Mouse (Mus musculus): ENCODE results near the gene Gpsm2. TPM values are rescaled to one million over a fixed set of nuclear protein-coding genes. Genes with fewer than 3 reads are reported as not detected.
A peak's percentile ranks its signal among the peaks of the same experiment; 100 is the strongest.

Gene Gpsm2
- polyA plus RNA-seq, 2 experiments = 20.1 to 48.6 TPM

DNA sequence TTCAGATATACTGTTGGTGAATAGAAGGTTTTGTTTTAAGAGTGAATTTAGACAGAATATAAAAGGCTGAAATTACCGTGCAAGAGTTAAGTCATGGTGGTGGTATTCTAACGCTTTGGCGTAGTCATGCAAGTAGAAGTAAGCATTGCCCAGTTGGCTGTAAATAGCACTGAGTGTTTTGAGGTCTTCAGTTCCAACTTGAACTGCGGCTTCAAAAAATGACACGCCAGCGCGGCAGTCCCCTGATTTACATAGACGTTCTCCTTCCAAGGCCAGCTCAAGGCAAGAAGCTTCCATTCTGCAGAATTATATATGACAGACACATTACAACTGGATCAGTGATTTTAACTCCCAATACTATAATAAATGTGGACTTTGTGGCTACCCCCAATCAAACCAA lies 19.3 kb downstream of the Gpsm2 start:
- Histone ChIP-seq H3K4me1 (replicated peaks; ENCODE audit: control insufficient read depth in 2 of 2, insufficient read depth in 2 of 2, low read length in 1 of 2) (peaks cover 0 to 6% of the 10 kb centered on the region in 2 experiments; a peak in 1 of 4 replicates), H3K9ac (replicated peaks) (no peak overlapping the region), H3K4me2 (ENCODE audit: low read depth) (no peak overlapping the region), H3K27me3 (ENCODE audit: control insufficient read depth, insufficient read depth, low read length) (no peaks in the 10 kb centered on the region), H3K36me3 (replicated peaks; ENCODE audit: control insufficient read depth, insufficient read depth, low read depth) (peaks cover 43% of the 10 kb centered on the region), H3K9me3 (ENCODE audit: control insufficient read depth, low read length) (no peaks in the 10 kb centered on the region), H3K4me3 (ENCODE audit: insufficient read depth in 1 of 2, low read depth in 2 of 2, low read length in 2 of 2) (no peak overlapping the region), H3K27ac (no peak overlapping the region)
- DNase-seq (ENCODE audit: low read depth in 3 of 3, low spot score in 3 of 3) (no peak), ATAC-seq (ENCODE audit: insufficient read depth) (no peak)
- TF ChIP-seq CTCF (IDR thresholded peaks at IDR 0.05; ENCODE audit: low read depth) (no peak), EP300 (IDR thresholded peaks at IDR 0.05; ENCODE audit: low read depth) (no peak)
- 93% methylated on average over 8 of the region's 8 CpGs for WGBS (ENCODE audit: insufficient replicate concordance)

DNA sequence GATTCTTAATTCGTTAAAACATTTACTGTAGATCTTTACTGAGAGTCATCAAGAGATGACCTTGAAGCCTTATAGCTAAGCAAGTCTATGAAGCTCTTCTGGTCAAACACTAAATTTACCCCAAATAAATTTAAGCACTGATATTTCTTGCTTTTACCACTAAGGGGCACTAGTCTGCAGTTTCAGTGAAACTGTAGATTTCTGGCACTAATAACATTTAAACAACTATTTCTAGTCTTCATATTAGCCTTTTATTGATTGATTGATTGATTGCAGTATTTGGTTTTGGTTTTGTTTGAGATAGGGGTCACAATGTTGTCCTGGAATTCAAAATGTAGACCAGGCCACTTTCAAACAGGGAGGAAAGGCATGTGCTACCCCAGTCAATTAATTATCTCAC lies 20.9 kb downstream of the Gpsm2 start:
- no peaks in the 10 kb centered on the region for H3K9me3 ChIP-seq (ENCODE audit: control insufficient read depth, low read length)
- peaks cover 0 to 7% of the 10 kb centered on the region in 2 experiments; a peak in 1 of 4 replicates for H3K4me1 ChIP-seq (replicated peaks; ENCODE audit: control insufficient read depth in 2 of 2, insufficient read depth in 2 of 2, low read length in 1 of 2)
- H3K4me3 ChIP-seq (ENCODE audit: insufficient read depth in 1 of 2, low read depth in 2 of 2, low read length in 2 of 2) = no peak overlapping the region
- DNase-seq (ENCODE audit: low read depth in 3 of 3, low spot score in 3 of 3) (no peak), ATAC-seq (ENCODE audit: insufficient read depth) (no peak)
- H3K36me3 ChIP-seq (replicated peaks; ENCODE audit: control insufficient read depth, insufficient read depth, low read depth) = peaks cover 54% of the 10 kb centered on the region
- 70% methylated on average over 1 of the region's 1 CpGs for WGBS (ENCODE audit: insufficient replicate concordance)
- no peak overlapping the region for H3K4me2 ChIP-seq (ENCODE audit: low read depth)
- no peak overlapping the region for H3K9ac ChIP-seq (replicated peaks)
- H3K27ac ChIP-seq = no peak overlapping the region
- no peaks in the 10 kb centered on the region for H3K27me3 ChIP-seq (ENCODE audit: control insufficient read depth, insufficient read depth, low read length)
- TF ChIP-seq CTCF (IDR thresholded peaks at IDR 0.05; ENCODE audit: low read depth) (peak; percentile 35; the same call in 1 of the 2 replicates), EP300 (IDR thresholded peaks at IDR 0.05; ENCODE audit: low read depth) (no peak)

DNA sequence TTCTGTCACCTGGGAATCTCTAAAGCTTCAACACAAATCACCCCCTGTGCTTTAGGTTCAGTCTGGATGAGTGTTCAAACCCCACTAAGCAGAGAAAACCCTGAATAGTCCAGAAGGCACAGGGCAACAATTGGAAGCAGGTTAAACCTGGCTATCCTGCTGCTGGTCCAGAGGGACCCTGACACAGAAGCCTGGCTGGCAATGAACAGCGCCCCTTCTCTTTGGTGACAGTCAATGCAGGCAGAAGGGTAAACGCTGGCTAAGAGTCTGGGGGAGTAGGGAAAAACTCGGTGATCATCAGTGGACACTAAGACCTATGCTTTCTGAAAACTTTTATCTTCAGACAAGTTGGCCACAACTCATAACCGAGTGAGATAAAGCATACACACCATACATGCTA lies 22.3 kb downstream of the Gpsm2 start:
- DNase-seq (ENCODE audit: low read depth in 3 of 3, low spot score in 3 of 3) (no peak), ATAC-seq (ENCODE audit: insufficient read depth) (no peak)
- Histone ChIP-seq H3K36me3 (replicated peaks; ENCODE audit: control insufficient read depth, insufficient read depth, low read depth) (peaks cover 64% of the 10 kb centered on the region), H3K27me3 (ENCODE audit: control insufficient read depth, insufficient read depth, low read length) (no peaks in the 10 kb centered on the region), H3K4me3 (ENCODE audit: insufficient read depth in 1 of 2, low read depth in 2 of 2, low read length in 2 of 2) (no peak overlapping the region), H3K9ac (replicated peaks) (no peak overlapping the region), H3K9me3 (ENCODE audit: control insufficient read depth, low read length) (no peaks in the 10 kb centered on the region), H3K4me1 (replicated peaks; ENCODE audit: control insufficient read depth in 2 of 2, insufficient read depth in 2 of 2, low read length in 1 of 2) (peaks cover 0 to 7% of the 10 kb centered on the region in 2 experiments; a peak in 1 of 4 replicates), H3K4me2 (ENCODE audit: low read depth) (no peak overlapping the region), H3K27ac (no peak overlapping the region)
- WGBS (ENCODE audit: insufficient replicate concordance) = 82% methylated on average over 4 of the region's 4 CpGs
- TF ChIP-seq CTCF (IDR thresholded peaks at IDR 0.05; ENCODE audit: low read depth) = no peak
- no peak for TF ChIP-seq EP300 (IDR thresholded peaks at IDR 0.05; ENCODE audit: low read depth)

DNA sequence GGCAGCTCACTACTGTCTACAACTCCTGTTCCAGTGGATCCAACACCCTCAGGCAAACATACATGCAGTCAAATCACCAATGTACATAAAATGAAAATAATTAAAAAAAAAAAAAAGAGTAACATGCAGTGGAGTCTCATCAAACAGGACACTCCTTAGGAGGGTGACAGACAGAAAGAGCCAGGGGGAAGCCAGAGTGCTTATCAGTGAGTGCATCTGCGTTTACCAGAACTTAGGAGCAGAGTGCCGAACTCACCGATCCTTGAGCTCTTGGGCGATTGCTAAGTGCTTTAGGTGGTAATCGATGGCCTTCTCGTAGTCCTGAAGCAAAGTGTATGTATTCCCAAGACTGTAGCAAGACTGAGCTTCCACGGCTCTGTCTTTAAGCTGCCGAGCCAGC lies 23.4 kb downstream of the Gpsm2 start:
- no peak for ATAC-seq (ENCODE audit: insufficient read depth)
- H3K9me3 ChIP-seq (ENCODE audit: control insufficient read depth, low read length) = no peaks in the 10 kb centered on the region
- no peak overlapping the region for H3K4me2 ChIP-seq (ENCODE audit: low read depth)
- 67% methylated on average over 8 of the region's 8 CpGs for WGBS (ENCODE audit: insufficient replicate concordance)
- H3K9ac ChIP-seq (replicated peaks) = no peak overlapping the region
- H3K27ac ChIP-seq = no peak overlapping the region
- H3K36me3 ChIP-seq (replicated peaks; ENCODE audit: control insufficient read depth, insufficient read depth, low read depth) = peaks cover 71% of the 10 kb centered on the region
- H3K4me1 ChIP-seq (replicated peaks; ENCODE audit: control insufficient read depth in 2 of 2, insufficient read depth in 2 of 2, low read length in 1 of 2) = peaks cover 0 to 7% of the 10 kb centered on the region in 2 experiments; a peak in 1 of 4 replicates
- DNase-seq (ENCODE audit: low read depth in 3 of 3, low spot score in 3 of 3) = no peak
- no peak overlapping the region for H3K4me3 ChIP-seq (ENCODE audit: insufficient read depth in 1 of 2, low read depth in 2 of 2, low read length in 2 of 2)
- no peak for TF ChIP-seq CTCF (IDR thresholded peaks at IDR 0.05; ENCODE audit: low read depth)
- TF ChIP-seq EP300 (IDR thresholded peaks at IDR 0.05; ENCODE audit: low read depth) = no peak
- no peaks in the 10 kb centered on the region for H3K27me3 ChIP-seq (ENCODE audit: control insufficient read depth, insufficient read depth, low read length)

DNA sequence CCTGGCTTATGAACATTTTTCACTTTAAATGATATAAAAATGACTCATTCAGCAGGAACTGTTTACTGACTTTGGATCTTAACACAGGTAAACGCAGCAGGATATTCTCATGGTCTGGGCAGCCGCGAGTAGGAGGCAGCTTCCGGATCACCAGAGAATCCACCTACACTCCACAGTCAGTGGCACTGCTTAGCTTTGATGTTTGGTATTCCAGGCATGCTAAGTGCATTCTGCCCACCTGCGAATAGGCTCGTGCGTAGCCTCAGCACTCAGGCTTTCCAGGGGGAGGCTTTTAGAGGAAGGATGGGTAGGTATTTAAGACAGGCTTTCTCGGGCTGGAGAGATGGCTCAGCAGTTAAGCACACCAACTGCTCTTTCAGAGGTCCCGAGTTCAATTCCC lies 27.8 kb downstream of the Gpsm2 start:
- TF ChIP-seq EP300 (IDR thresholded peaks at IDR 0.05; ENCODE audit: low read depth) (no peak), CTCF (IDR thresholded peaks at IDR 0.05; ENCODE audit: low read depth) (no peak)
- WGBS (ENCODE audit: insufficient replicate concordance) = 87% methylated on average over 9 of the region's 9 CpGs
- H3K4me2 ChIP-seq (ENCODE audit: low read depth) = no peak overlapping the region
- H3K27ac ChIP-seq = no peak overlapping the region
- H3K4me3 ChIP-seq (ENCODE audit: insufficient read depth in 1 of 2, low read depth in 2 of 2, low read length in 2 of 2) = no peak overlapping the region
- peaks cover 48% of the 10 kb centered on the region for H3K36me3 ChIP-seq (replicated peaks; ENCODE audit: control insufficient read depth, insufficient read depth, low read depth)
- no peaks in the 10 kb centered on the region for H3K9me3 ChIP-seq (ENCODE audit: control insufficient read depth, low read length)
- ATAC-seq (ENCODE audit: insufficient read depth) = no peak
- H3K27me3 ChIP-seq (ENCODE audit: control insufficient read depth, insufficient read depth, low read length) = no peaks in the 10 kb centered on the region
- no peak for DNase-seq (ENCODE audit: low read depth in 3 of 3, low spot score in 3 of 3)
- H3K4me1 ChIP-seq (replicated peaks; ENCODE audit: control insufficient read depth in 2 of 2, insufficient read depth in 2 of 2, low read length in 1 of 2) = peaks cover 0 to 7% of the 10 kb centered on the region in 2 experiments; a peak in 1 of 4 replicates
- H3K9ac ChIP-seq (replicated peaks) = no peak overlapping the region

Measured in liver, embryonic 14.5 days (tissue).